Mouse (Mus musculus) brain, embryonic 18.5 days (tissue): Measurements from ENCODE around the gene Hnf4a.
"Not testable (repeated sequence)": the region's sequence is repeated elsewhere in the genome, so short reads cannot be mapped to it uniquely, and the experiment has no call there.

Experiments used
- DNase-seq: peaks from one replicate; pipeline ENCODE4 v3.0.0-alpha.2; 2012; ENCODE audit warnings: low read depth, low spot score

The Hnf4a gene

DNA sequence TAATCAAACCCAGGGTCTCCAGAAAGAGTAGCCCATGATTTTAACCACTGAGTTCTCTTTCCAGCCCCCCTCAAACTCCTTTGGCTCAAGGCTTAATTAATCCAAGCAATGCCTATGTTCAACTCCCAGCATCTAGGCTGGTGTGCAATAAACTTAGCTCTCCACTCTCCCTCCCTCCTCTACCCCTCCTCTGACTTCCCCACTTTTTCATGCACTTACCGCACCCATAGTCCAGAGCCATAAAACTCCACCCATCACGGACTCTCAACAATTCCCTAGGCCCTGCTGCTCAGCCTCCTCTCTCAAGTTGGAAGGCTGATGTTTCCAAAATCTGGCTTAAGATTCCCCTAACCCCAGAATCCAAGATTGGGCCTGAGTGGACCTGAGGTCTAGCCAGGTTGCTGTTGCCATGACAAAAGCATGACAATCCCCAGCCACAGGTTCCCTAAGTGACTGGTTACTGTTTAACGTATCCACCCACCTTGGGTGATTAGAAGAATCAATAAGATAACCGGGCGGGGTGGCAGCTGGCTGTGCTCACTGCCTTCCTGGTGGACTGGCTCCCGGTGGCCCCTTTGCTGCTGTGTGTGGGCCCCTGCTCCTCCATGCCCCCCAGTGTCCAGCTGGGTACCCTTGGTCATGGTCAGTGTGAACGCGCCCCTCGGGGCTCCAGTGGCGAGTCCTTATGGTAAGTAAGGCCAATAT, at the start of gene Hnf4a:
Gene Hnf4a, plus strand, starts transcription at position 509 of the 705 bp plus-strand sequence.
- DNase-seq: no peak

GRCm38 (mm10) chr2:163458539-163459265, 47.9 kb upstream of the Hnf4a start:
- DNase-seq: no peak

DNA sequence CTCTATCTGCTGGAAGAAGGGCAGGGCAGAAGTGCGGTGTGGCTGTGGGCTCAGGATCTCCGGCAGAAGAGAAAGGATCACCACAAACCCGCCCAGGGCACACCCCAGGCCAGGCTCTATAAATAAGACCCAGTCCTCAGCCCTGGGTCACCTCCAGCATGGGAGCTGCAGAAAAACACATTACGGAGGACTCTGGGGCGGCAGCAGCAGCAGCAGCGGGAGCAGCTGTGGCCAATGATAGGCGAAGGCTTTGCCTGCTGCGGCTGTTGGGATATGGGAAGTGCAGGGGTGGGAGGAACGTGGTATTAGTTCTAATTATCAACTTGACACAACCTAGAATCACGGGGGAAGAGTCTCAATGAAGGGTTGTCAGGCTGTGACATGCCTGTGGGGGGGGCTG, 47.2 kb upstream of the Hnf4a start:
- DNase-seq: no peak

DNA sequence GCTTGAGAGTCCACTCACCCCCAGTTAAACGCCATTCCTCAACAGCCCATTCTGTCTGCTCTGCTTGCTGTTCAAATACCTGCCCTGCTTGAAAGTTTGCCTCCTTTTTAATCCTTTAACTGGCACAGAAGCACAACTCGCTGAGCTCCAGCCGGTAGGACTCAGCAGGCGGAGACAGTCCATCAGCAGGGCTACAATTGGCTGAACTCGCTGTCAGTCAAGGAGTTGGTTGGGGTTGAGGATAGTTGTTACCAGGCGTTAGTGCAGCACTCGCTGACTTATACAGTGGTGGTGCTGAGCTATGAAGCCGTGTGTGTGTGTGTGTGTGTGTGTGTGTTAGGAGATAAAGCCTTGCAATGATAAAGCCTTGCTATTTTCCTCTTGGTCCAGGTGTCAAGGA, 46.0 kb upstream of the Hnf4a start:
- DNase-seq: no peak

DNA sequence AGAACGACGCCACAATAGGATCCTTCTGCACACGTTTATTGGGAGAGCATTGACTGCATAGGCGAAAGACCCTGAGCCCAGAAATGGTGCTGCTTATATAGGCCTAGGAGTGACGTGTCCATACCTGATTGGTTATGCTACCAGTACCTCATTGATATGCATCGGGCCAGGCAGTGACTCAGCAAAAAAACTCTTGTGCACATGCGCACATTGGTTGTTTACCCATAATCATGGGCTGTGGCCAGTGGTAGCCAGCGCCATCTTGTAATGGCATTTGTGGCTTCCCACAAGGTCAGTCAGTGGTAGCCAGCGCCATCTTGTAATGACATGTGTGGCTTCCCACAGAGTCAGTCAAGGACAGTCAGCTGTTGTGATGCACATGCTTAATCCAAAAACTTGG, 45.3 kb upstream of the Hnf4a start:
- not testable (repeated sequence) for DNase-seq

DNA sequence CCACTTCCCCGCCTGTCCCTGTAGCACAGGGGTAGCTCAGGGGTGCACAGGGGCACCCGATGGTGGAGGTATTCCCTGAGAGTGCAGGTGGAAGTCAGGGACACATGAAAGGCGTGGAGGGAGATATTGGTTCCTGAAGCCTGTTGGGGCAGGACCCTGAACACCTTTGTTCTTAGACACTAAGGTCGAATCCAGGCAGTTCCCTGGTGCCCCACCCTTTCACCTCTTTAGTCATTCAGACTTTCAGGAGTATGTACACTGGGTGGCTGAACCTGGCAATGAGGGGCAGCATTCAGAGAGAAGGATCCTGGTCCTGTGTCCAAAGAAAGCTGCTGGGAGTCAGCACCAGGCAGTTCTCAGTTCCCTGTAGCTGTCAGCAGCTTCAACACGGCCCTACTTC, 44.2 kb upstream of the Hnf4a start:
- no peak for DNase-seq

DNA sequence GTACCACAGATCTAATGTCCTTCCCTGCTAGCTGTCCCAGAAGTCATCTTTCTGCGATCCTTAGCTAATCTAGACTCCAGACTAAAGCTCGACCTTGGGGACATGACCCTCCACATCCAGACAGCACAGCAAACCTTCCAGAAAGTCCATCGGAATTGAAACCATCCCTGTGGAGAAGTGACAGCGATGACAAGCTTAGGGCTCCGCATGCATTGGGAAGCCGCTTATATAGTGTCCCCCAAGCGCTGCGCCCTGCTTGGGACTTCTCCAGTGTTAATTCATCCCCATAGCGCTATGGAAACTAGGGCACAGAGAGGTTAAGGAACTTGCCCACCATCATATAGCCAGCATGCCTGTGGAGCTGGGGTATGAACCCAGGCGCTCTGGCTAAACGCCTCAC, 43.8 kb upstream of the Hnf4a start:
- no peak for DNase-seq

DNA sequence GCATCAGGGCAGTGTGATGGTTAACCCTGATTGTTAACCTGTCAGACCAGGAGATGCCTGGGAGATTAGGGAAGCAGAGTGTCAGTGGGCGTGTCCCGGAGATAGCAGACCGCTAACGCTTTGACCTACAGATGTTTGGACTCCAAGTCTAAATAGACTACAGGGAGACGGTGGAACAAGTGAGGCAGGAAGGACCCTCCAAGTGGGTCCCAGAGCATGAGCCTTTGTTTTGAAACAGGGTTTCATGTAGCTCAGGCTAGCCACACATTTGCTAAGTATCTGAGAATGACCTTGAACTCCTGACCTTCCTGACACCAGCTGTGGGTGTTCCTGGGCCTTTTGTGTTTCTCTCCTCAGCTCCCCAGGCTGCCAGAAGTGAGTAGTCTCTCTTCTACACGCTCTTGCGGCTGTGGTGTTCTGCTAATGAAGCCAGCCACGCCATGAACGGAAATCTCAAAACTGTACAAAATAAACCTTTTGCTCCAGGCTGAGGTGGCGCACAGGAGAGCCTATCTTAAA, 43.3 kb upstream of the Hnf4a start:
- DNase-seq: no peak

DNA sequence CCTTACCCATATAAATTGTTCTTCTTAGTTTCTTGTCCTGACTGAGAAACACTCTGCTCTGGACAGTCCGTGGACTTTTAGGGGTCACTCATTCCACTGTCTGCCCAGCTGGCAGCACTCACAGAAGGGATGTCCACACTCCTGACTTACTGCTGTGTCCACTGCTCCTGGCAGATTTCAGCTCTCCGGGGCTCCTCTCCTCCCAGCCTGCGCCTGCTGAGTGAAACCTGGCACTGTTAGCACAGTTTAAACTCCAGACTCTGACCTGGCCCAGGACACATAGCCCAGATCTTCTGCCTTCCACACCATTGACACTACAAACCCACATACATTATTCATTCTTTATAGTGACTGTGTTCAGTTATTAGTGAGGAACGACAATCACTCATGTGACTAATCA, 42.6 kb upstream of the Hnf4a start:
- no peak for DNase-seq

DNA sequence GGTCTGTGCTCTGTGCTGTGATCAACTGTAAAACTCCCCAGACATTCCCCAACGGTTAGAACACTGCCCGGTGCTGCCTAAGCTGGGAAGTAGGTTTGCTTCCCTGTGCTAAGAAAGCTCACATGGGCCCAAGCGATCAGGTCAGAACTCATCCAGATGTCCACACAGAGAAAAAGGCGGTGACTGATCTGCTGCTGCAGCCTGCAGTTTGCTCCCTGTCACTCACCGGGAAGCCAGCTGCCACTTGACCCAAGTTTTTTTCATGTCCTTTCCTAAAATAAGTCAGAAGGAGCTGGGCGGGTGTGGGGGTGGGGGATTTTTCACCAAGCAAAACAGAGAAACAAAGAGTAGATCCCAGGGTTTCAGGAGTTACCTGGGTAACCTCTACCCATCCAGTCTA, 42.0 kb upstream of the Hnf4a start:
- no peak for DNase-seq

GRCm38 (mm10) chr2:163466771-163467170, 39.8 kb upstream of the Hnf4a start:
- DNase-seq: no peak

DNA sequence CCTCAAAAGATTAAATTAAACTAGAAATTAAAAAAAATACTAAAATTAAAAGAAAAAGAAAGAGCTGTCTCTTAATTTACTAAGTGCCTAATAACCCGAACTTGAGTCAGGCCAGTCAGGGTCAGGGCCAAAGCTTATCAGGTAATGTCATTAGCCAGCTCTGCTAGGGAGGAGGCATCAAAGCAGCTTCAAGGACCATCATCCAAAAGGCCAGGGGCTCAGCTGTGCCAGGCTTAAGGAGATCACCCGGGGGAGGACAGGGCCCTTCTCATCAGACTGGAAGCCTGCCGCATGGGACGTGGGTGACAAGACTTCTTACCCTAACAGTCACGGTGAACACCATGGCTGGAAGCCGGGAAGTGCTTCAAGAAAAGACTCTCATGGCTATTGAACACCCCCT, 39.0 kb upstream of the Hnf4a start:
- DNase-seq: no peak

GRCm38 (mm10) chr2:163468866-163469265, 37.7 kb upstream of the Hnf4a start:
- no peak for DNase-seq

- no peak for DNase-seq
Observed at GRCm38 (mm10) chr2:163469711-163470110, 36.9 kb upstream of the Hnf4a start.

GRCm38 (mm10) chr2:163471136-163471535, 35.5 kb upstream of the Hnf4a start:
- no peak for DNase-seq

DNA sequence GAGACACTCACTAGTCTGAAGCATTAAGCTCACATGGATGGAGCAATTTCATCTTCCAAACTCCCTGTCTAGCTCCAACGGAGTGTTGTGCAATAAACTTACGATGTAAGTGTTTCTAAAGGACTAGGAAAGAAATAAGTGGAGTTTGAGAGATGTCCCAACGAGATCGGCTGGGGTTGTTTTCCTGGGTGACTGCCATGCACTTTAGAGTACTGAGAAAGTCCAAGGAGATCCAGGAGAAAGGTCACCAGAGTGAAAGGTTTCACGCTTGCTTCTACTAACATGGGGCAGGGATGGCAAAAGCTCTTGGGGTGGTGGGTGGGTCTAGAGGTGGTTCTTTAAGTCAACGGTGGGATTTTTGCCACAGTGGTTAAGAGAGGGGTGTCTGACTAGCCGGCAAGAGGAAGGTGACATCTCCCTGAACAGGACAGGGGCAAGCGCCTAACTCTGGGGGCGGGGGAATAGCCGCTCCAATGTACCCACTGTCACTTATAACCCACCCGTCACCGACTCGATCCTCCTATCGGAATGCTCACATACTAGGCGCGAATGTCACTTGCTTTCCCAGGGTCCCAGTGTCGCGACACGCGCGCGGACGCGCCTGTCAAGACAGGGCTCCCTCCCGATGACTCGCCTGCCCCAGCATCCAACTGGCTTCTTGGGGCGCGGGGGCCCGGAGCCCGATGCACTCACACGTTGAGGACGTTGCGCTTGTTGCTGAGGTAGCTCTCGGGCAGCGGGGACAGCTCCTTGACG, 34.7 kb upstream of the Hnf4a start:
- no peak for DNase-seq

- DNase-seq: peak; percentile 86
Observed at GRCm38 (mm10) chr2:163472466-163472851, 34.1 kb upstream of the Hnf4a start, which contains the start of gene Fitm2. Gene Fitm2, minus strand, starts transcription at chr2:163472629.

DNA sequence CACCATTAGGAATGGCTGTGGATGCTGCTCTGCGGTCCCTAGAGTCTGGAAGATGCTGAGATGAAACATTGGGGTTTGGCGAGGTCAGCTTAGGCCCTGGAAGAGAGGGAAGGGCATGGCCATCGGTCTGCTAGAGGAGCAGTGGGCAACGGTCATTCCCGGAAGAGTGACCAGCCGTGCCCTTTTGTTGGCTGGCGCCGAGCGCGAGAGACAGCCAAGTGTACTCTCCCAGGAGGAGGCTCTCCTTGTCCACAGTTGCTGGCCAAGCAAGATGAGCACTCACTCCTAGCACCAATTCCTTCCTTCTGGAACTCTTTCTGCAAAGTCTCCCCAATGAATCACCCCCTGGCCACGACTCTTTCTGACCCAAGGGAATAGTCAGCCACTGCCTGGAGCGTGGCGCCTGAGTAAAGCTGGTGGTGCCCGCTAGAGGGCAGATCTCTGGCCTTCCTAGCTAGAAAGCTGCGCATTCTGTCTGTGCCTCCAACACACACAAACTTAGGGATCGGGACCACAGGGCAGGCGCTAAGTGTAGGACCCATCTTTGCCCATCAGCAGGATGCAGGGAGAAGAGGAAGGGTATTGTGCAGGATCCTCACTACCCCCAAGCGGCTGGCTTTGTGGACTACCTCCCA, 26.3 kb upstream of the Hnf4a start:
- DNase-seq: no peak

- no peak for DNase-seq
Observed at GRCm38 (mm10) chr2:163481539-163482029, 25.0 kb upstream of the Hnf4a start.

DNA sequence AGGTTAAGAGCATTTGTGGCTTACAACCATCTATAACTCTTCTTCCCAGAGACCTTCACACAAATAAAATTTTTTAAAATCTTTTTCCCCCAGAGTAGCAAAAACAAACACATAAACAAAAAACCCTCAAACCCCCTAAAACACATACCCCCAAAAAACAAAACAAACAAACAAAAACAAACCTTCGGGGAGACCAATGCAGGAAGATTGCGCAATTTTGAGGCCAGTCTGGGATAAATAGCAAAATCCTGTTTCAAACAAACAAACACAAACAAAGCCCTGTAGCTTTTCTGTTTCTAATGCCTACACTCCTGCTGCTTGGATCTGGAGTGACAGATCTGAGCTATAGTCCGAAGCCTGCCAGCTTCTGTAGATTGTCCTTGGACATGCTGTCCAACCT, 19.2 kb upstream of the Hnf4a start:
- DNase-seq: no peak

- DNase-seq: no peak
Observed at GRCm38 (mm10) chr2:163489725-163490291, 16.8 kb upstream of the Hnf4a start.
